Mouse (Mus musculus): Measurements from ENCODE around the gene Fam92b. TPM values are rescaled to one million over a fixed set of nuclear protein-coding genes. Genes with fewer than 3 reads are reported as not detected.

The Fam92b gene
- total and polyA plus RNA-seq, 3 experiments = not detected

GRCm38 (mm10) chr8:120213229-120213628 lies 36.0 kb upstream of the Fam92b start:
- no peak overlapping the region for H3K4me3 ChIP-seq (ENCODE audit: control insufficient read depth in 1 of 2, insufficient read depth in 1 of 2, low read depth in 2 of 2, low read length in 2 of 2)
- H3K79me2 ChIP-seq (ENCODE audit: control insufficient read depth, insufficient read depth, low read length, poor library complexity) = no peaks in the 10 kb centered on the region
- H3K36me3 ChIP-seq (ENCODE audit: control insufficient read depth in 1 of 2, insufficient read depth in 2 of 2, low read length in 2 of 2) = no peaks in the 10 kb centered on the region
- no peak overlapping the region for H3K9ac ChIP-seq (ENCODE audit: control insufficient read depth, low read depth, low read length, poor library complexity, severe bottlenecking)
- TF ChIP-seq ZNF384 (IDR thresholded peaks at IDR 0.05; ENCODE audit: low read depth, low read length) = no peak
- TF ChIP-seq POLR2A (IDR thresholded peaks at IDR 0.05; ENCODE audit: control insufficient read depth in 1 of 2, insufficient read depth in 1 of 2, low read depth in 1 of 2, low read length in 2 of 2, poor library complexity in 1 of 2) = no peak
- TF ChIP-seq UBTF (IDR thresholded peaks at IDR 0.05; ENCODE audit: borderline replicate concordance, insufficient read depth, low read depth, low read length) = no peak
- TF ChIP-seq TAL1 (IDR thresholded peaks at IDR 0.05; ENCODE audit: low read length) = no peak
- no peak for TF ChIP-seq MXI1 (IDR thresholded peaks at IDR 0.05; ENCODE audit: low read depth, low read length)
- no peak for TF ChIP-seq MAZ (IDR thresholded peaks at IDR 0.05; ENCODE audit: low read depth, low read length)
- TF ChIP-seq MYB (IDR thresholded peaks at IDR 0.05; ENCODE audit: low read depth, low read length) = no peak
- no peak for TF ChIP-seq SMC3 (IDR thresholded peaks at IDR 0.05; ENCODE audit: low read depth, low read length)
- TF ChIP-seq USF2 (IDR thresholded peaks at IDR 0.05; ENCODE audit: borderline replicate concordance in 1 of 2, insufficient read depth in 1 of 2, low read depth in 1 of 2, low read length in 2 of 2) = no peak
- TF ChIP-seq ZKSCAN1 (IDR thresholded peaks at IDR 0.05; ENCODE audit: low read depth, low read length) = no peak
- DNase-seq (ENCODE audit: low read depth, low spot score) = no peak
- no peaks in the 10 kb centered on the region for H3K4me1 ChIP-seq (ENCODE audit: control insufficient read depth in 1 of 2, insufficient read depth in 2 of 2, low read length in 2 of 2)
- H3K9me3 ChIP-seq (replicated peaks; ENCODE audit: insufficient read depth, low read length) = no peaks in the 10 kb centered on the region
- no peak overlapping the region for H3K27ac ChIP-seq (ENCODE audit: control insufficient read depth, low read depth, low read length)
- H3K27me3 ChIP-seq (ENCODE audit: control insufficient read depth in 1 of 2, insufficient read depth in 2 of 2, low read length in 2 of 2) = no peaks in the 10 kb centered on the region

- TF ChIP-seq GATA1 (IDR thresholded peaks at IDR 0.05; ENCODE audit: low read depth, low read length) = no peak
- TF ChIP-seq MXI1 (IDR thresholded peaks at IDR 0.05; ENCODE audit: low read depth, low read length) = no peak
- no peak for TF ChIP-seq USF2 (IDR thresholded peaks at IDR 0.05; ENCODE audit: borderline replicate concordance in 1 of 2, insufficient read depth in 1 of 2, low read depth in 1 of 2, low read length in 2 of 2)
- TF ChIP-seq JUND (IDR thresholded peaks at IDR 0.05; ENCODE audit: low read depth, low read length) = no peak
- no peak overlapping the region for H3K9ac ChIP-seq (ENCODE audit: control insufficient read depth, low read depth, low read length, poor library complexity, severe bottlenecking)
Observed at GRCm38 (mm10) chr8:120212596-120212995, 35.3 kb upstream of the Fam92b start.

GRCm38 (mm10) chr8:120211345-120211744 lies 34.1 kb upstream of the Fam92b start:
- Histone ChIP-seq H3K27ac (ENCODE audit: control insufficient read depth, low read depth, low read length) (no peak overlapping the region), H3K79me2 (ENCODE audit: control insufficient read depth, insufficient read depth, low read length, poor library complexity) (no peaks in the 10 kb centered on the region), H3K27me3 (ENCODE audit: control insufficient read depth in 1 of 2, insufficient read depth in 2 of 2, low read length in 2 of 2) (no peaks in the 10 kb centered on the region; a peak in 1 of 4 replicates), H3K4me1 (ENCODE audit: control insufficient read depth in 1 of 2, insufficient read depth in 2 of 2, low read length in 2 of 2) (no peaks in the 10 kb centered on the region), H3K9me3 (replicated peaks; ENCODE audit: insufficient read depth, low read length) (no peaks in the 10 kb centered on the region), H3K9ac (ENCODE audit: control insufficient read depth, low read depth, low read length, poor library complexity, severe bottlenecking) (no peak overlapping the region), H3K4me3 (ENCODE audit: control insufficient read depth in 1 of 2, insufficient read depth in 1 of 2, low read depth in 2 of 2, low read length in 2 of 2) (no peak overlapping the region), H3K36me3 (ENCODE audit: control insufficient read depth in 1 of 2, insufficient read depth in 2 of 2, low read length in 2 of 2) (no peaks in the 10 kb centered on the region)
- no peak for DNase-seq (ENCODE audit: low read depth, low spot score)
- TF ChIP-seq NELFE (IDR thresholded peaks at IDR 0.05; ENCODE audit: low read depth, low read length) (no peak), CTCF (IDR thresholded peaks at IDR 0.05 in 2 of 3, conservative IDR thresholded peaks at IDR 0.05 in 1 of 3; ENCODE audit: control insufficient read depth in 1 of 3, insufficient read depth in 1 of 3, low read depth in 2 of 3, low read length in 3 of 3, poor library complexity in 1 of 3, severe bottlenecking in 1 of 3) (peak in 1 of 3 experiments; percentile 8; a peak in 1 of 6 replicates), TAL1 (IDR thresholded peaks at IDR 0.05; ENCODE audit: low read length) (no peak)

More at GRCm38 (mm10) chr8:120212596-120212995, 35.3 kb upstream of the Fam92b start:
- Histone ChIP-seq H3K36me3 (ENCODE audit: control insufficient read depth in 1 of 2, insufficient read depth in 2 of 2, low read length in 2 of 2) (no peaks in the 10 kb centered on the region), H3K79me2 (ENCODE audit: control insufficient read depth, insufficient read depth, low read length, poor library complexity) (no peaks in the 10 kb centered on the region), H3K4me1 (ENCODE audit: control insufficient read depth in 1 of 2, insufficient read depth in 2 of 2, low read length in 2 of 2) (no peaks in the 10 kb centered on the region), H3K27me3 (ENCODE audit: control insufficient read depth in 1 of 2, insufficient read depth in 2 of 2, low read length in 2 of 2) (no peaks in the 10 kb centered on the region), H3K4me3 (ENCODE audit: control insufficient read depth in 1 of 2, insufficient read depth in 1 of 2, low read depth in 2 of 2, low read length in 2 of 2) (no peak overlapping the region), H3K27ac (ENCODE audit: control insufficient read depth, low read depth, low read length) (no peak overlapping the region), H3K9me3 (replicated peaks; ENCODE audit: insufficient read depth, low read length) (no peaks in the 10 kb centered on the region)
- no peak for DNase-seq (ENCODE audit: low read depth, low spot score)

Measured in MEL (cell line).